11 mouse cellular contexts compared by ENCODE assay signal in the genomic region with DNA sequence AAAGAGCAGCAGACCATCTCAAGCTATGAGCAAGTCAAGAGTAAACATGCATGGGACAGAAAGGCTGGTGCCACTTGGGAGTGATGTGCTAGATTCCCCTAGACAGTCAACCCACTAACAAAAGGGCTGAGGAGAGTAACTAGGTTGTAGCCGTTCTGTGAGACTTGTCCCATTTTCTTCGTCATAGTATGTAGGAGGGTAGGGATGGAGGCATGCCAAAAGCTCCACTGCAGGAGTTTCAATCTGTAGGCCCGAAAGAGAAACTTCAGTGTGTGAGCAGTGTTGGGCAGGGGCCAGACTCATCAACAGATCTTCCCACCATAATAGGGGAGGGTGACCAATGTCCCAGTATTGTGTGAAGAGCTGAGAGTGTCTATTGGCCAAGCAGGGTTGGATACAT.
"Had no signal": no experiment of that assay in that cellular context is flagged by ENCODE, and none has a peak within 500 bp of the region (broad histone marks: within the 10 kb centered on the region; RNA-seq: fewer than 3 reads in every experiment).

No protein-coding gene starts in this region.

- H3K27me3 ChIP-seq: kidney, embryonic 15.5 days; limb, embryonic 13.5 days had no signal

- H3K9me3 ChIP-seq: kidney, embryonic 15.5 days; limb, embryonic 13.5 days; midbrain, embryonic 12.5 days had no signal

- H3K4me1 ChIP-seq: kidney, embryonic 15.5 days had no signal

- DNase-seq: kidney, adult 2 months; kidney, postnatal 14 days; layer of hippocampus, postnatal 36 days; lung, adult 18-20 months; thymus, adult 18-20 months; thymus, postnatal 25 days had no signal

- H3K36me3 ChIP-seq: kidney, embryonic 15.5 days; limb, embryonic 13.5 days; midbrain, embryonic 12.5 days had no signal

- H3K27ac ChIP-seq: kidney, embryonic 15.5 days; limb, embryonic 13.5 days; liver, embryonic 14.5 days; midbrain, embryonic 12.5 days; stomach, postnatal 0 days had no signal

- H3K4me3 ChIP-seq: kidney, embryonic 15.5 days; limb, embryonic 13.5 days; midbrain, embryonic 12.5 days had no signal
